Mouse (Mus musculus) ovary, adult 18-20 months (tissue): Measurements from ENCODE around the gene Cyfip2.
A peak's percentile ranks its signal among the peaks of the same experiment; 100 is the strongest.

Experiments
- DNase-seq: peaks from one replicate; pipeline ENCODE4 v3.0.0; 2022; ENCODE audit warnings: low spot score, mixed read lengths

Cyfip2 gene

DNA sequence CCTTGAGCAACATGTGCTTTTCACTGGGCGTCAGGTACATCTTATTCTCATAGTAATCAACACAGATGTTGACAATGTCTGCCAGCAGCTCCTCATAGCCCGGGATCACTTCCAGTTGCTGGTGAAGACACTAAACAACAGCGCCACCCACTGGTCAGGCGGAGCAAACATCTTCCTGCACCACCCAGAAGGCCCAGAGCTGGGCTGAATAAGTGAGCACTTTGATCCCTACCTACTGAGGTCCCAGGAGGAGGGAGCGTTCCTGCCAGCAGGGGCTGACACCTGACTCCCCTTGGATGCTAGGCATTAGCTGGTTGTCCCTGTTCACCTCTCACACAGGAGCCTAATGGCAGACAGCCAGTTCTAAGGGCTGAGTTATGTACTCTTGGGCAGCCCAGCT, 35.9 kb downstream of the Cyfip2 start:
- DNase-seq = no peak

DNA sequence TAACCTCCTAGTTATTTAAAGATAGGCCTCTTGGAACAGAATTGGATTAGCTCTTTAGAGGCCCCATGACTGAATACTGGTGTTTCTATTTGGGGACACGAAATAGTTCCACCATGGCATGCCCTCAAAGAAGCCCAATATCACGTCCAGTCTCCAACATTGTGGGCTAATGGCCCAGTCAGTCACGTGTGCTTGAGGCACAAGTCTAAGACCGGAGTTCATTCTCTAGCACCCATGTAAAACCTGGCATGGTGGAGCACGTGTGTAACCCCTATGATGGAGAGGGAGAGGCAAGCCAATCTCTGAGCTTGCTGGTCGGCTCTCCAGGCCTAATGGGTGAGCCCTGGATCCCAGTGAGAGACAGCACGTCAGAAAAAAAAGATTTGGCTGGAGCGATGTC, 36.5 kb downstream of the Cyfip2 start:
- no peak for DNase-seq

DNA sequence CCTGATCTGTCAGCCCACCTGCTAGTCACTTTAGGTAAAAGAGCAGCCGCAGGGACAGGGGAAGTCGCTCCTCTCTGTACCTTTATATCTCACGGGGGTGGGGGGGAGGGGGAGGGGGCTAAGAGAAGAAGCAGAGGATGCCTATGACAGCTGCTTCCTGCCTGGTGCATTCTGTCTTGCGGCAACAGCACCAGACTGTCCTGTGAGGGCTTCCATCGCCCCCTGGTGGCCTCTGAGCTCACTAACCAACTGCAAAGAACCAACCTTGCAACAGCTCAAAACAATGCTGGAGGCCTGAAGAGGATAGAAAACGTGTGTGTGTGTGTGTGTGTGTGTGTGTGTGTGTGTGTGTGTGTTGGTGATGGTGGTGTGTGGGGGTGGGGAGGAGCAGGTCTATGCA, 37.4 kb downstream of the Cyfip2 start:
- peak; percentile 57 for DNase-seq

DNA sequence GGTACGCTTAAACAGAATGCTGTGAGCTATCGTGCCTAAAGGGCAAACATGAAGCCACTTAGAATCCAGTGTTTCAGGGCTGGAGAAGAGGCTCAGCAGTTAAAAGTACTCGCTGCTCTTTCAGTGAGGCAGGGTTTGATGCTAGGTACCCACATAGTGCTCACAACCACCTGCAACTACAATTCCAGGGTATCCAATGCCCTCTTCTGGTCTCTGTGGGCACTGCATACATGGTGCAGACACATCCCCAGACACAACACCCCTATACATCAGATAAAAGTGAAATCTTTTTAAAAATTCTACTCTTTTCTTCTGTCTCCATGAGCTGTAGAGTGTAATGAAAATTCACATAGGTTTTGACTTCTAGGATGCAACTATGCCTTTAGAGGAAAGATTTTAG, 38.7 kb downstream of the Cyfip2 start:
- DNase-seq = no peak

DNA sequence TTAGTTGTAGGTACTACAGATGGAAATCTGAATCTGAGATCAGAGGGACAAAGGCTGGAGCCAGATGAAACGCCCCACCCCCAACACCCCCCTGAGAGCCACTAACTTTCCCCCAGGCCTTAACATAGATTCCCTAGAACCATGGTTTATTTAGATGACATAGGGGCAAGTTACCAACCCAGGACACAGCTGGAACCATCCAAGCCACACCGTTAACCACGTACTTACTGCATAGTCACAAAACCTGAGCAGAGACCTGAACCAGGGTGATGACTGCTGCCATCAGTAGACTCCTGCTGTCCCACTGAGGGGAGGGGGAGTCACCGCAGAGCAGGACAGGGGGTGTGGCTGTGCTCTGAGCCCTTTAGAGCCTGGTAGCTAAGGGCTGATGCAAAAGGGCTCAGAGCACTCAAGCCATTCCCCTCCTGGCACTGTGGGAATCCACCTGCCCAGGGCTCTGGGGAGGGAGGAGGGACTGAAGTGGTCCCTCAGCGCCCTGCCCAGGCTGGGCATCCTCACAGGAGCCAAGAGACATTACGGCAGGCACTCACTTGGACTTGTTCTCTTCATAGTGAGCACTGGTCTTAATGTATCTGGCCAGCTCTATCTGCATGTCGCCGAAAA, 40.5 kb downstream of the Cyfip2 start:
- no peak for DNase-seq

DNA sequence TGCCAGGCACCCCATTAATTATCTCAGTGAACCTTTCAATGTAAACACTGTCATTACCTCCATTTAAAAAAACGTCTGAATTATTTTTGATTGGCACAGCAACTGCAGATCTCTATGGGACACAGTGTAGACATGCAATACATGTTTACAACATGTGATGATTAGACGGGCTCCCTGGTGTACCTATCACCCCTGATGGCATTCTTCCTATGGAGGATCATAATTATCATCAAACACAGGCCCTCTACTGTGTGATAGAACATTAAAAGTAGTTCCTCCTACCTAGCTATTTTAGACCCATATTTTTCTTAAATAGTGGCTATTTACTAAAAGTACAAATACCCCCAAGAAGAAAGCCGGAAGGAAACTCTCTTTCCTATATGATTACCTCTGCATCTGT, 42.8 kb downstream of the Cyfip2 start:
- DNase-seq = no peak

DNA sequence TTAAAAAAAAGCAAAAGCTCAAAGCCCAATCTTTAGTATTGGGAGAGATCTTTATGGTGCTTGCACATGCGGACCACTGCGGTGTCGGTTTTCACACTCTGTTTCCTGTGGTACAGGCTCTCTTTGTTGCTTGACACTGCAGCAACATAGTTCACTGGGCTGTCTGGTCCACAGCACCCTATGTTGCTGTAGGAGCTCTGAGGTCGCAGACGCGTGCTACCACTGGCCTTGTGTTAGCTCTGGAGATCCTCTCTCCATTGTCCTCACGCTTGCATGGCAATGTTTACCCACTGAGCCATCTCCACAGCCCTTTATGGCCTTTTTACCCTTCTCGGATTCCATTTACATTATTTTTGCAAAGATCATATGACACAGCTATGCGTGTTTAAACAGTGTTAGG, 43.3 kb downstream of the Cyfip2 start:
- no peak for DNase-seq

DNA sequence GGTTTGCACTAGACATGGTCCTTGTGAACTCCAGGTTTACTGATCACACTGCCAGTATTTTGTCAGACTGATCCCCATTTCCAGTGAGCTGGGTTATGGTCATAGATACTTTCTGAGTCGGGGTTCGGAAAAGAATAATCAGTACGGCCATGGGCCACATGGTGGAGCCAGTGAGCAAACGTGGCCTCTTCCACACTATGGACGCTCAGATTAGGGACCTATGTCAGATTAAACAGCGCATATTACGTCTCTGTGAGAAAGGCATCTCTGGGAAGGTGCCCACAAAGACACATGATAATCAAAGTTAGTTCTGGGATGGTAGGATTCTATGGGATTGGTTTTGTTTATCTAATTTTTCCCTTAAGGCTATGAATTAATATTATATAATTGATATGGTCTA, 43.7 kb downstream of the Cyfip2 start:
- no peak for DNase-seq

DNA sequence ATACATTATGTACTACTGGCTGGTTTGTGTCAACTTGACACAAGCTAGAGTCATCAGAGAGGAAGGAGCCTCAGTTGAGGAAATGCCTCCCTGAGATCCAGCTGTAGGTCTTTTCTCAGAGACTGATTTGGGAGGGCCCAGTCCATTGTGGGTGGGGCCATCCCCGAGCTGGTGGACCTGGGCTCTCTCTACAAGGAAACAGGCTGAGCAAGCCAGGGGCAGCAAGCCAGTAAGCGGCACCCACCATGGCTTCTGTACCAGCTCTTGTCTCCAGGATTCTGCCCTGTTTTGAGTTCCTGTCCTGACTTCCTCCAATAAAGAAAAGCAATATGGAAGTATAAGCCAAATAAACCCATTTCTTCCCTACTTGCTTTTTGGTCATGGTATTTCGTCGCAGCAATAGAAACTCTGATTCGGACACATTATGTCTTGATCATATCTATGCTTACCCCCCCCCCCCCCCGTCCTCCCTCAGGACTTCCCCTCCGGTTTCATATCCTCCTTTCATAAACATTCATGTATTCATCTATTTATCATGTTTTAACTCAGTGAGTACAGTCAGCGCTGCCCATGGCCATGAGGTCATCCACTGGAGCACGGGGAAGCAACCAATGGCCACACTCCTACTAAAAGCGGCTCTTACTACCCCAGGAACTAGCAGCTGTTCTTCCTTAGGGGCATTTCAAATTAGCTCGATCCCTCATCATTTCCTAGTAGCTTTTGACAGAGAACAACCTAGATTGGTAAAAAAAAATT, 47.5 kb downstream of the Cyfip2 start:
- DNase-seq = no peak

DNA sequence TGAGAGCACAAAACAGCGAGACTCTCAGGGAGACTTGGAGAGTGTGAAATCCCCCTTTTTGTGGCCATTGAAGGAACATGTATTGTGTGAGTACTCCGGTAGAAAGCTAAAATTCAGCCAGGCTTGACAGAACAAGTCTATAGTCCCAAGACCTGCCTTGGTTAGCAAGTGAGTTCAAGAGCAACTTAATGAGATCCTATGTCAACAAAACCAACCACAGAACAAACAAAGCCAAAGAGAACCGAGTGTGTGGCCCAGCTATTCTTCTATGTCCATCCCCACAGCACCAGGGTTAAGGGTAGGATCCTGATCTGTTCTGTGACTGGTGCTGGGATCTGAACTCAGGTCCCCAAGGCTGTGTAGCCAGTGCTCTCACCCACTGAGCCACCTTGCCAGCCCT, 48.1 kb downstream of the Cyfip2 start:
- DNase-seq = no peak

DNA sequence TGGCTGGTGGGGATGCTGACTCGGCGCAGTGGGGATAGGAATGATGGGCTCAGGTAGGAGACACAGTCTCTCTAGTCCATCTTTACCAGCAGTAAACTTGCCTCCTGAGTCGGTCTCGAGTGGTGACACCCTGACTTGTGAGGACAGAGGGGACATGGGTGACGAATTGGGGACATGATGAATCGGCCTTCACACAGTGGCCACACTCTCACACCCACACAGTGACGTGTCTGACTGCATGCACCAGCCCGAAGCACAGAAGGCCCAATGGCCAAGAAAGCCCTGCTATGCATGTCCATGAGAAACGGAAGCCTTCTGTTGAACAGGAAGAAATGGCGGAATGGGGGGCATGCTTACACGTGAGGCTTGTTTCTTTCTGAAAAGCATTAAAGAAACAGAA, 49.4 kb downstream of the Cyfip2 start:
- no peak for DNase-seq

DNA sequence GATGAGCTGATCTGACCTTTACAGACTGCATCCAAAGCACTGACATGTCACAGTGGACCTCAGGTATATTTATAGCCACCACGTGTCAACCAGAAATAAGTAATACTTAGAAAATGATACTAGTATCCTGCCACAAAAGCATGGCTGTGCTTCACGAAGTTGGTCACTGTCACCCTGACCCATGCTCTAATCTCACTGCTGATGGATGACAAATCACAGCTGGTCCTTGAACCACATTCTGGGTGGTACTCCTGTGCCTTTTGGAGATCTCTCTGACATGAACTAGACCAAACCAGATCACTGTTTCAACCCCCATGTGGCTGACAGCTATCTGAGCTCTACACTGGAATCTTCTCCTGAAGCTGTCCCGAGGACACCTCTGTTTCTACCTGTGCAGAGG, 49.8 kb downstream of the Cyfip2 start:
- no peak for DNase-seq

DNA sequence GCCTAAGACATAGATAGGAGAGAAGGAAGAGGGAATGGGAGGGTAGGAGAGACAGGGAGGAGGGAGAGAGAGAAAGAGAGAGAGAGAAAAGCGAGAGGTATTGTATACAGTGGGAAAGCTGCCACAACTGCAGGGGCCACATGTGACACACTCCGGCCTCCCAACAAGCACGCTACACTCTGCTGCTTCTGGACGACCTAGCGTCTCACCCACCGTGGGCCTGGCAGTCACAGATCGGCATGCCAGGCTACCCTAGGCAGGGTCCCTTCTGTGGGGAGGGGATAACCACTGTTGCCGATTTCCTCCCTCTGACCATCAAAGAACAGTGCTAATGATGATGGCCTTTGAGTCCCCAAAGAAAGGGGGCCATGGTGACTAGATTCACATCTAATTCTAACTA, 53.9 kb downstream of the Cyfip2 start:
- DNase-seq = no peak

DNA sequence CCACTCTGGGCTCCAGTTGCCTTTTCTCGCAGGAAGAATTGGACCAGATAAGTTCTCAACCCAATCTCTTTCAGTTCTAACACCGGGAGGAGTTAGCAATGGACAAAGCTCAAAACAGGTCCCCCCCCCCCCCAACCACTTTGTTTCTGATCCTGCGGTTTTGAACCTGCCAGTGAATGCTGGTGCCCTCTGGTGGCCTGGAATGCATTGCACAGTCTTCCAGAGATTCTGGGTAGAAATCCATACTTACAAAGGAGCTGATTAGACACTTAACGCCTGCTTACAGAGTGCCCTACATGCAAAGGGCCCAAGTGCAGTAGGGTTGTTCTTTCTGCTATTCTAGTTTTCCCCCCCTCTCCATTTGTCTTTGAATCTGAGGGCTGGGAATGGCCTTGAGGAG, 54.5 kb downstream of the Cyfip2 start:
- no peak for DNase-seq

DNA sequence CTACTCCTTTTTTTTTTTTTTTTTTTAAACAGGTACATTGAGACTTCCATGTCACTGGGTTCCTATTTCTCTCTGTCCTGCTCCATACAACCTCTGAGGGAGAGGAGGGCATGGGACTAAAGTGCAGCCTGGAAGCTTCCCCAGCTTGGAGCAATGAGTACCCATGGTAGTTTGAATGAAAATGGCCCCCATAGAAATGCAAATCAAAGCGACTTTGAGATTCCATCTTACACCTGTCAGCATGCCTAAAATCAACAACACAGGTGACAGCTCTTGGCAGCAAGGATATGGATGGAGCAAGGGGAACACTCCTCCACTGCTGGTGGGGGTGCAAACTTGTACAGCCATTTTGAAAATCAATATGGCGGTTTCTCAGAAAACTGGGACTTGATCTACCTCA, 57.4 kb downstream of the Cyfip2 start:
- no peak for DNase-seq

DNA sequence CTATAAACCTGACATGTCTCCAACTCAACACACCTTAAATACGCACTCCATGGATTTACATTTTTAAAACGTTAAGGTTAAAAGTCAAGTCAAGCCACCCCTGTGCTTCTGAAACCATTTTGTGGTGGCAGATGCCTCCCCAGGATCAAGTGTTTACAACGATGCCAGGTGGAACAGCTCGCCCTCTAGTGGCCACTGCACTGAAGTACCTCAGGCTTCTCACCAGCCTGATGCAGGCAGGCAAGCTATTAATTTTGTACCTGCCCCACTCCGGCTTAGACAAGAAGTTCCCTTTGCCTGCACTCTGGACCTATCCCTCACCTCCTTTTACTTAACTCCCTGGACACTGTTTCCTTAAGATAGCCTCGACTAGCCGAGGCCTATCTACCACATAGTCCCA, 60.7 kb downstream of the Cyfip2 start:
- DNase-seq = peak; percentile 32

DNA sequence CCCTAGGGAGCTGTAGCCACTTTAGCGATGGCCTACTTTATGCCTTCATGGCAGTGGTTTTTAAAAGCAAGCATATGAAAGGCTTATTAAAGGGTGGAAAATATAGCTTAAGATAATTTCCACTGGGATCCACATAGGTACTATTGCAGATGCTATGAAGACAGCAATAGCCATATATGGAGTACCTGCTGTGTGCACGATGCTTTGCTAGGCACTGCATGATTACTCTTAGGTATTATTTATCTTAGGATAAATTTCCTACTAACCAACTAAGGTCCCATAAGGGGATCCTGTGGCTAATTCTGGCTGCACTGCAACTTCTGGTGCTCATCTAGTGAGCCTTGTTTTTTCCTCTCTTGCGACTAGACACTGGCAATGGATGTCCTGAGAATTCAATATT, 64.3 kb downstream of the Cyfip2 start:
- no peak for DNase-seq

DNA sequence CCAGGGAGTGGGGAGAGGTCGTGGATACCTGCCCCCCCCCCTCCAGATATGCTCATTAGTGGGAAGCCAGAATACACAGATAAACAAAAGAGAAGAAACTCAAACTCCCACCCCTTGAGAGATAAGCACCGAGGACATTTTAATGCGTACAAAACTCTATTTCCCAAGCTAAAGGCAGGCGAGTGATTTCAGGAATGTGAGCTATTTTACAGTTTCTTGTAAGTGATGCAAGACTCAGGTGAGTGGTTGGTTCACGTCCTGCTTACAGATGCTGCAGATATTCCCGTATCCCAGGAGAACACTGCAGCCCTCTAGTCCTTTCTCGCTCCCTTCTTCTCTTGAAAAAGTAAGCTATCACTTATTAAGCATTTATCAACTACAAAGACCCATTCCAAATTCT, 66.3 kb downstream of the Cyfip2 start:
- no peak for DNase-seq

DNA sequence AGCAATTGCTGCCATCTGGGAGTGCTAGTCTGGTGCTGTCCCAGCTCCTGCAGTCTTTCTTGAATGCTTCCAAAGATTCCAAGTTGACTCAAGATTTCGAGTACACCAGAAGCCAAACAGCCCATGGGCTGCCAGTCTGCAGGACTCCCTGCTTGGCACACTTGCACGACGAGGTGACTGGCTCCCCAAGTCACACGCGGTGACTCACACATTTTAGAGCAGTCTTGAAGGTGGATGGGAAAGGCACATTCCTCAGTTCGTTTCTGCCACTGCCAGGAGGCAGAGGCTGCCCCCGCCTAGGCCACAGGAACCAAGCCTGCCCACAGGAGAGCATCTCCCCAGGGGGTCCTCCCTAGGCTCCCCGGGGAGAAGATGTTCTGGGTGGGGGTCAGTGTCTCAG, 66.7 kb downstream of the Cyfip2 start:
- DNase-seq = no peak

DNA sequence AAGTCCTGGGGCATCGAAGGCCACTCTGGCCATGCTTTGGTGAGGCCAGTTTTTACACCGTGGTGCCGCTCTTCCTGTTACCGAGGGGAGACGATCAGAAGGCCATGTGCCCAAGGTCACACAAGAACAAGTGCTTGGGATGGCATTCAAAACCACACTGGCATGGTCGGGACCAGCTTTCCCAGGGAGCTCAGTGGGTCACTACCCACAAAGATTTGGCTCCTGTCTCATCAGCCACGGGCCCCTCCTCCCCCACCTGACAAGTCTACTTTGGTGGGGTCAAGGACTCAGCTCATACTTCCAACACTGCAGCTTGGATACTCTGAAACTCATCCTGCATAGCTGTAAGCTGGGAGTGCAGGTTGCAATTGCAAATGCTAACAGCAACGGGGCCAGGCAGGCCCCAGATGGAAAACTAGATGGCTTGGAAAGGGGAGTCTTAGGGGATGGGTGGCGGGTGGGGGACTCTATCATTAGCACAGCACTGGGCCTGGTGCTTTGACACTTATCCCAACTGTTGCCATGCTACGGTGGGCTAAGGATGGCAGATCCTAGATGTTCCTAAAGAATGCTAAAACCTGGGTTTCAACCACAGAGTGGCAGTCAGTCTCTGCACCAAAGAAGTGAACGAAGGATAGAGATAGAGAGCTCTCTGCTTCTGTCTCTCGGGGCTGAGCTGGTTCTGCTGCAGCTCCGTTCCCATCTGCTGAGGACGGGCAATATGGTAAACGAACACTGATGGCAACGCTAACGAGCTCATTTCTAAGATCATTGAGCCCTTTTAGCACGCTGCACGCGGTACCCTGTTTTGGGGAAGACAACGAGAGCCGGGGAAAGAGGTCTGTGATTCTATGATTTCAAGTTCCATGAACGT, 67.7 kb downstream of the Cyfip2 start:
- peak; percentile 16 for DNase-seq

DNA sequence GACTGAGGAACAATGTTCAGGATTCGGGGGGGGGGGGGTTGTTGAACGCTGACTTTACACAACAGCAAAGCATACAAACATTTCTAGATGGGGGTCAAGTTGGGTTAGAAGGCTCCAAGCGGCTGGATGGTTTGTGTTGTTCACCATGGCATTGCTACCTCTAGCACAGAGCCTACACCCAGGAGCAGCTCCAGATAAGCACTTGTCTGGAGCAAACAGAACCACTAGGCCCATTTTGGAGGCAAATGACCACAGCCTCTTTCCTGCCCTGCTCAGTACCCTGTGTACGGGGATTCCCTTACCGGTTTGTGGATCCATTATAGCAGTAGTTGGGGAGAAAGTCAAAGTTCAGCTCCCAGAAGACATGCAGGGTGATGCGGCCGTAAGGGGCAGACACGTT, 70.7 kb downstream of the Cyfip2 start:
- DNase-seq = no peak

DNA sequence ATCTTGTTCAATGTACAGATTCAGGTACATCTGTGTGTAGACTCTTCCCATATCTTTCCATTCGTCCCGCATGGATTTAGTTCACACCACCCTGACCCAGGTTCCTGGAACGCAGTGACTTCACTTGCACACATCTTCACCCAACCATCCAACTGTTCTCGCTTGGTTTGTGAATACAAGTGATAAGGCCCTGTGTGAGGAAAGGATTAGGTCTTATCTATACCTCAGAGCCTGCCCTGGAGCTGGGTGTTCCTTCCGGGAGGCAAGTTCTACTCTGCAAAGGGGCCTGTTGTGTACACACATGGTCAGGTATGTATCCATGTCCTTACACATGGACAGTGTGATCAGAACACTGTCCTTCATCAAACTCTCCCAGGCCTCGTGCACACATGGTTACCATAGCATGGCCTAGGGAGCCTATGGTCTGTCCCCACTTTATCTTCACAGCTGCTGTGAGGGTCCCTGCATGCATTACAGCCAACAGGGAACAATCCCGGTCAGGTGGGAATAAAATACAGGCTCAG, 71.4 kb downstream of the Cyfip2 start:
- DNase-seq = no peak

DNA sequence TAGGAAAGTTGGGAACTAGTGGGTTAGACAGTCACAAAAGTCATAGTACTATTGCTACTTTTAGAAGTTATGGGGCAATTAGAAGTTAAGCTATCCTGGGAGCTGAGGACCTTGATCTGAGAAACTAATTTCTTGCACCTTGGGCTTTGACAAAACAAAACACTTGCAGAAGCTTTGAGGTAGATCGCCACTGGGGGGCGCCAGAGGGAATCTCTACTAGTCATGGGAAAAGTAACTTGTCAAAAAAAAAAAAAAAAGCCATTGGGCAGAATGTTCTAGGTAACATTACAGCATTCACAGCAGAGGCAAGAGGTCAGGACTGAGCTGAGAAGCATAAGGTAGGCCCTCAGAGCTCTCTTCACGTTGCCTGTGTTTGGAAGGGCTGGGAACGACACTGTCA, 75.7 kb downstream of the Cyfip2 start:
- no peak for DNase-seq
